16 mouse cellular contexts compared by ENCODE assay signal in genomic region chr10:21118341-21118740, GRCm38 (mm10).
"Had no signal": no experiment of that assay in that cellular context is flagged by ENCODE, and none has a peak within 500 bp of the region (broad histone marks: within the 10 kb centered on the region; RNA-seq: fewer than 3 reads in every experiment).

No protein-coding gene starts in this region.

- H3K27me3 ChIP-seq: limb, embryonic 15.5 days; liver, embryonic 13.5 days; lung, embryonic 15.5 days; midbrain, embryonic 13.5 days had no signal

- H3K4me1 ChIP-seq: limb, embryonic 15.5 days; liver, embryonic 13.5 days; lung, embryonic 15.5 days; midbrain, embryonic 13.5 days had no signal

- H3K4me3 ChIP-seq: limb, embryonic 15.5 days; liver, embryonic 13.5 days; lung, embryonic 15.5 days; midbrain, embryonic 13.5 days had no signal

- H3K27ac ChIP-seq: kidney, postnatal 0 days; limb, embryonic 15.5 days; liver, embryonic 13.5 days; lung, embryonic 15.5 days; macrophage; midbrain, embryonic 13.5 days had no signal

- H3K36me3 ChIP-seq: limb, embryonic 15.5 days; liver, embryonic 13.5 days; lung, embryonic 15.5 days; midbrain, embryonic 13.5 days had no signal

- H3K9ac ChIP-seq: limb, embryonic 15.5 days; liver, embryonic 13.5 days; liver, postnatal 0 days; lung, embryonic 15.5 days; midbrain, embryonic 13.5 days had no signal

- ATAC-seq: liver, postnatal 0 days; midbrain, embryonic 13.5 days had no signal

- DNase-seq: kidney, adult 9 months; kidney, postnatal 36 days; layer of hippocampus, adult 9-11 months; layer of hippocampus, postnatal 36 days; liver, embryonic 13.5 days; liver, postnatal 0 days; lung, postnatal 14 days; right cerebral cortex, adult 18-20 months; spleen, adult 18-20 months; thymus, adult 18-20 months; thymus, postnatal 25 days had no signal

- H3K9me3 ChIP-seq: limb, embryonic 15.5 days; liver, embryonic 13.5 days; lung, embryonic 15.5 days; midbrain, embryonic 13.5 days had no signal
